9 mouse cellular contexts compared by ENCODE assay signal in genomic region chr2:69826380-69826779, GRCm38 (mm10). TPM values are rescaled to one million over a fixed set of nuclear protein-coding genes. Genes with fewer than 3 reads are reported as not detected.
A peak's percentile ranks its signal among the peaks of the same experiment; 100 is the strongest.
DNase-seq lines count a peak whose midpoint lies in the region; ATAC-seq and TF ChIP-seq lines count a peak whose summit lies in the region.
"Had no signal": no experiment of that assay in that cellular context is flagged by ENCODE, and none has a peak within 500 bp of the region (broad histone marks: within the 10 kb centered on the region; RNA-seq: fewer than 3 reads in every experiment).

No protein-coding gene starts in this region.

- H3K27me3 ChIP-seq in forebrain, embryonic 10.5 days (ENCODE audit: poor library complexity, severe bottlenecking): no peaks in the 10 kb centered on the region
- no peaks in the 10 kb centered on the region for H3K27me3 ChIP-seq in forebrain, embryonic 11.5 days (ENCODE audit: control insufficient read depth, insufficient read depth, low read length)
- no peaks in the 10 kb centered on the region for H3K27me3 ChIP-seq in lung, embryonic 15.5 days
- H3K27me3 ChIP-seq in hindbrain, embryonic 14.5 days (ENCODE audit: control insufficient read depth, insufficient read depth, low read length): no peaks in the 10 kb centered on the region
- no peaks in the 10 kb centered on the region for H3K27me3 ChIP-seq in midbrain, embryonic 16.5 days (ENCODE audit: control insufficient read depth, insufficient read depth, low read depth, low read length)
- H3K27me3 ChIP-seq: limb, embryonic 15.5 days had no signal

- no peak for TF ChIP-seq POLR2A in lung, adult 2 months (IDR thresholded peaks at IDR 0.05; ENCODE audit: borderline replicate concordance, extremely low read depth, low read depth, low read length)

- ATAC-seq in forebrain, embryonic 11.5 days (replicated peaks; ENCODE audit: low FRiP score): no peak
- no peak for ATAC-seq in lung, embryonic 15.5 days (ENCODE audit: borderline replicate concordance, extremely low read depth, low FRiP score, low TSS enrichment)
- no peak for ATAC-seq in hindbrain, embryonic 14.5 days (ENCODE audit: low FRiP score)
- no peak for ATAC-seq in midbrain, embryonic 16.5 days

- no peaks in the 10 kb centered on the region for H3K9me3 ChIP-seq in forebrain, embryonic 10.5 days
- no peaks in the 10 kb centered on the region for H3K9me3 ChIP-seq in forebrain, embryonic 11.5 days (ENCODE audit: control insufficient read depth, low read length)
- H3K9me3 ChIP-seq in lung, embryonic 15.5 days: no peaks in the 10 kb centered on the region
- H3K9me3 ChIP-seq in hindbrain, embryonic 14.5 days (ENCODE audit: control insufficient read depth, low read length): no peaks in the 10 kb centered on the region
- no peaks in the 10 kb centered on the region for H3K9me3 ChIP-seq in midbrain, embryonic 16.5 days (replicated peaks; ENCODE audit: control insufficient read depth, low read length, poor library complexity, severe bottlenecking)
- H3K9me3 ChIP-seq: limb, embryonic 15.5 days had no signal

- H3K27ac ChIP-seq in forebrain, embryonic 10.5 days: 0 out of 2 replicates have a peak overlapping the region, but pooled peaks have one; percentile 12
- H3K27ac ChIP-seq in forebrain, embryonic 11.5 days (ENCODE audit: low read depth, low read length): no peak overlapping the region
- peak overlapping the region; percentile 53 for H3K27ac ChIP-seq in lung, embryonic 15.5 days
- peak overlapping the region; percentile 57 for H3K27ac ChIP-seq in hindbrain, embryonic 14.5 days
- H3K27ac ChIP-seq in midbrain, embryonic 16.5 days (ENCODE audit: low read length): peak overlapping the region; percentile 54; the same call in 1 of the 2 replicates
- H3K27ac ChIP-seq: limb, embryonic 15.5 days had no signal

- H3K4me3 ChIP-seq in forebrain, embryonic 10.5 days: no peak overlapping the region
- no peak overlapping the region for H3K4me3 ChIP-seq in forebrain, embryonic 11.5 days (ENCODE audit: low read depth, low read length)
- no peak overlapping the region for H3K4me3 ChIP-seq in lung, embryonic 15.5 days
- H3K4me3 ChIP-seq in lung, adult 2 months (replicated peaks; ENCODE audit: extremely low read depth, low read depth, low read length): no peak overlapping the region
- no peak overlapping the region for H3K4me3 ChIP-seq in hindbrain, embryonic 14.5 days (replicated peaks; ENCODE audit: low read length)
- H3K4me3 ChIP-seq in midbrain, embryonic 16.5 days (ENCODE audit: low read depth, low read length): no peak overlapping the region
- H3K4me3 ChIP-seq: limb, embryonic 15.5 days had no signal

- H3K9ac ChIP-seq in forebrain, embryonic 11.5 days (ENCODE audit: low read length): no peak overlapping the region
- no peak overlapping the region for H3K9ac ChIP-seq in lung, embryonic 15.5 days
- no peak overlapping the region for H3K9ac ChIP-seq in hindbrain, embryonic 14.5 days
- no peak overlapping the region for H3K9ac ChIP-seq in midbrain, embryonic 16.5 days (ENCODE audit: low read depth, low read length)
- H3K9ac ChIP-seq: limb, embryonic 15.5 days had no signal

- peaks cover 56% of the 10 kb centered on the region for H3K36me3 ChIP-seq in forebrain, embryonic 10.5 days (replicated peaks)
- no peaks in the 10 kb centered on the region for H3K36me3 ChIP-seq in forebrain, embryonic 11.5 days (ENCODE audit: control insufficient read depth, insufficient read depth, low read length)
- peaks cover 10% of the 10 kb centered on the region for H3K36me3 ChIP-seq in lung, embryonic 15.5 days
- peaks cover 34% of the 10 kb centered on the region for H3K36me3 ChIP-seq in hindbrain, embryonic 14.5 days (replicated peaks; ENCODE audit: control insufficient read depth, insufficient read depth)
- H3K36me3 ChIP-seq in midbrain, embryonic 16.5 days (ENCODE audit: control insufficient read depth, insufficient read depth, low read length): peaks cover 8% of the 10 kb centered on the region; the same call in 1 of the 2 replicates

- DNase-seq in forebrain, embryonic 10.5 days (ENCODE audit: extremely low spot score, low spot score): no peak
- DNase-seq in forebrain, embryonic 11.5 days (ENCODE audit: low spot score): no peak
- DNase-seq in lung, adult 2 months: no peak
- no peak for DNase-seq in hindbrain, embryonic 14.5 days (ENCODE audit: low spot score)
- no peak for DNase-seq in thymus, postnatal 0 days (ENCODE audit: low spot score)
- DNase-seq in urinary bladder, adult 18-20 months (ENCODE audit: low spot score in 2 of 2): no peak

- 71% methylated on average over 2 of the region's 2 CpGs for WGBS in forebrain, embryonic 10.5 days
- WGBS in forebrain, embryonic 11.5 days: 71% methylated on average over 2 of the region's 2 CpGs
- 39% methylated on average over 2 of the region's 2 CpGs for WGBS in lung, embryonic 15.5 days
- WGBS in lung, adult 2 months: 59% methylated on average over 2 of the region's 2 CpGs
- 58% methylated on average over 2 of the region's 2 CpGs for WGBS in hindbrain, embryonic 14.5 days
- 50% methylated on average over 2 of the region's 2 CpGs for WGBS in midbrain, embryonic 16.5 days

- no peak overlapping the region for H3K4me2 ChIP-seq in forebrain, embryonic 11.5 days (ENCODE audit: low read depth, low read length, severe bottlenecking)
- H3K4me2 ChIP-seq in lung, embryonic 15.5 days: no peak overlapping the region
- no peak overlapping the region; the same call in 1 of the 2 replicates for H3K4me2 ChIP-seq in hindbrain, embryonic 14.5 days (replicated peaks)
- peak overlapping the region; percentile 36 for H3K4me2 ChIP-seq in midbrain, embryonic 16.5 days (ENCODE audit: low read length)
- H3K4me2 ChIP-seq: limb, embryonic 15.5 days had no signal

- no peak for TF ChIP-seq CTCF in lung, adult 2 months (IDR thresholded peaks at IDR 0.05; ENCODE audit: insufficient read depth, low read length)

- peaks cover 42% of the 10 kb centered on the region for H3K4me1 ChIP-seq in forebrain, embryonic 10.5 days
- H3K4me1 ChIP-seq in forebrain, embryonic 11.5 days (replicated peaks; ENCODE audit: control insufficient read depth, insufficient read depth, low read length): no peaks in the 10 kb centered on the region; the same call in 1 of the 2 replicates
- H3K4me1 ChIP-seq in lung, embryonic 15.5 days: peaks cover 9% of the 10 kb centered on the region
- 0 out of 2 replicates have a peak, but pooled peaks cover 3% of the 10 kb centered on the region for H3K4me1 ChIP-seq in lung, adult 2 months (ENCODE audit: control insufficient read depth, insufficient read depth, low read length)
- H3K4me1 ChIP-seq in hindbrain, embryonic 14.5 days (replicated peaks; ENCODE audit: control insufficient read depth, insufficient read depth, low read length): peaks cover 31% of the 10 kb centered on the region
- H3K4me1 ChIP-seq in midbrain, embryonic 16.5 days (ENCODE audit: control insufficient read depth, insufficient read depth, low read length): peaks cover 43% of the 10 kb centered on the region

RNA-seq across cellular contexts. Expression of gene Klhl23, which starts 4.6 kb away (rescaled TPM):
- polyA plus RNA-seq in forebrain, embryonic 10.5 days (2016; fragmentation: Nextera tagmentation; extraction: Ambion mirVana): 27.3 and 28.7 TPM in 2 replicates
- polyA plus RNA-seq in forebrain, embryonic 11.5 days (2014; fragmentation: Nextera tagmentation; extraction: Ambion mirVana): 36.3 and 36.7 TPM in 2 replicates
- 36.4 and 38.6 TPM in 2 replicates for polyA plus RNA-seq in lung, embryonic 15.5 days (2015; fragmentation: Nextera tagmentation; extraction: Ambion mirVana)
- 3.0 and 5.8 TPM in 2 replicates for polyA plus RNA-seq in lung, adult 2 months (2012; rRNA removed)
- 106 and 112 TPM in 2 replicates for polyA plus RNA-seq in hindbrain, embryonic 14.5 days (2014; fragmentation: Nextera tagmentation; extraction: Ambion mirVana)
- 93.3 and 104 TPM in 2 replicates for polyA plus RNA-seq in midbrain, embryonic 16.5 days (2015; fragmentation: Nextera tagmentation; extraction: Ambion mirVana)
- polyA plus RNA-seq in thymus, postnatal 0 days (2015; fragmentation: Nextera tagmentation; extraction: Ambion mirVana): 7.4 and 11.0 TPM in 2 replicates

RNA-seq across cellular contexts. Expression of gene Ssb, which starts 35.0 kb away (rescaled TPM):
- 406 and 461 TPM in 2 replicates for polyA plus RNA-seq in forebrain, embryonic 10.5 days (2016; fragmentation: Nextera tagmentation; extraction: Ambion mirVana)
- polyA plus RNA-seq in forebrain, embryonic 11.5 days (2014; fragmentation: Nextera tagmentation; extraction: Ambion mirVana): 405 and 430 TPM in 2 replicates
- 296 TPM in 2 replicates for polyA plus RNA-seq in lung, embryonic 15.5 days (2015; fragmentation: Nextera tagmentation; extraction: Ambion mirVana)
- 1.7 and 4.2 TPM in 2 replicates for polyA plus RNA-seq in lung, adult 2 months (2012; rRNA removed)
- 225 and 239 TPM in 2 replicates for polyA plus RNA-seq in hindbrain, embryonic 14.5 days (2014; fragmentation: Nextera tagmentation; extraction: Ambion mirVana)
- polyA plus RNA-seq in midbrain, embryonic 16.5 days (2015; fragmentation: Nextera tagmentation; extraction: Ambion mirVana): 241 and 245 TPM in 2 replicates
- 317 and 344 TPM in 2 replicates for polyA plus RNA-seq in thymus, postnatal 0 days (2015; fragmentation: Nextera tagmentation; extraction: Ambion mirVana)

RNA-seq across cellular contexts. Expression of gene Phospho2, which starts 37.0 kb away (rescaled TPM):
- 29.3 and 30.3 TPM in 2 replicates for polyA plus RNA-seq in forebrain, embryonic 10.5 days (2016; fragmentation: Nextera tagmentation; extraction: Ambion mirVana)
- polyA plus RNA-seq in forebrain, embryonic 11.5 days (2014; fragmentation: Nextera tagmentation; extraction: Ambion mirVana): 34.5 and 39.1 TPM in 2 replicates
- polyA plus RNA-seq in lung, embryonic 15.5 days (2015; fragmentation: Nextera tagmentation; extraction: Ambion mirVana): 19.2 and 19.4 TPM in 2 replicates
- 42.1 and 57.2 TPM in 2 replicates for polyA plus RNA-seq in lung, adult 2 months (2012; rRNA removed)
- polyA plus RNA-seq in hindbrain, embryonic 14.5 days (2014; fragmentation: Nextera tagmentation; extraction: Ambion mirVana): 40.2 and 47.0 TPM in 2 replicates
- 35.9 and 38.5 TPM in 2 replicates for polyA plus RNA-seq in midbrain, embryonic 16.5 days (2015; fragmentation: Nextera tagmentation; extraction: Ambion mirVana)
- 36.2 and 38.6 TPM in 2 replicates for polyA plus RNA-seq in thymus, postnatal 0 days (2015; fragmentation: Nextera tagmentation; extraction: Ambion mirVana)

RNA-seq across cellular contexts. Expression of gene Ccdc173, which starts 37.0 kb away (rescaled TPM):
- polyA plus RNA-seq in forebrain, embryonic 10.5 days (2016; fragmentation: Nextera tagmentation; extraction: Ambion mirVana): 2.9 and 4.1 TPM in 2 replicates
- 4.2 and 4.8 TPM in 2 replicates for polyA plus RNA-seq in forebrain, embryonic 11.5 days (2014; fragmentation: Nextera tagmentation; extraction: Ambion mirVana)
- polyA plus RNA-seq in lung, embryonic 15.5 days (2015; fragmentation: Nextera tagmentation; extraction: Ambion mirVana): 2.6 and 3.2 TPM in 2 replicates
- polyA plus RNA-seq in lung, adult 2 months (2012; rRNA removed): 0.37 and 0.54 TPM in 2 replicates
- polyA plus RNA-seq in hindbrain, embryonic 14.5 days (2014; fragmentation: Nextera tagmentation; extraction: Ambion mirVana): 2.0 and 2.3 TPM in 2 replicates
- 2.6 and 3.0 TPM in 2 replicates for polyA plus RNA-seq in midbrain, embryonic 16.5 days (2015; fragmentation: Nextera tagmentation; extraction: Ambion mirVana)
- 2.0 TPM in 2 replicates for polyA plus RNA-seq in thymus, postnatal 0 days (2015; fragmentation: Nextera tagmentation; extraction: Ambion mirVana)

RNA-seq across cellular contexts. Expression of gene Mettl5, which starts 59.0 kb away (rescaled TPM):
- polyA plus RNA-seq in forebrain, embryonic 10.5 days (2016; fragmentation: Nextera tagmentation; extraction: Ambion mirVana): 44.4 and 48.0 TPM in 2 replicates
- polyA plus RNA-seq in forebrain, embryonic 11.5 days (2014; fragmentation: Nextera tagmentation; extraction: Ambion mirVana): 43.1 and 45.1 TPM in 2 replicates
- 34.7 and 36.5 TPM in 2 replicates for polyA plus RNA-seq in lung, embryonic 15.5 days (2015; fragmentation: Nextera tagmentation; extraction: Ambion mirVana)
- 4.0 and 4.6 TPM in 2 replicates for polyA plus RNA-seq in lung, adult 2 months (2012; rRNA removed)
- polyA plus RNA-seq in hindbrain, embryonic 14.5 days (2014; fragmentation: Nextera tagmentation; extraction: Ambion mirVana): 32.8 and 33.7 TPM in 2 replicates
- polyA plus RNA-seq in midbrain, embryonic 16.5 days (2015; fragmentation: Nextera tagmentation; extraction: Ambion mirVana): 32.5 and 33.4 TPM in 2 replicates
- polyA plus RNA-seq in thymus, postnatal 0 days (2015; fragmentation: Nextera tagmentation; extraction: Ambion mirVana): 45.1 and 46.9 TPM in 2 replicates

Comparison
In these comparisons a context has a peak if more than half of its experiments do, and no peak if none do; other contexts are left out.
1. RNA of gene Ssb, which starts 35.0 kb away (polyA plus RNA-seq): 405 to 430 TPM in forebrain, embryonic 11.5 days, 406 to 461 TPM in forebrain, embryonic 10.5 days, 317 to 344 TPM in thymus, postnatal 0 days, 296 TPM in lung, embryonic 15.5 days, 241 to 245 TPM in midbrain, embryonic 16.5 days and 225 to 239 TPM in hindbrain, embryonic 14.5 days; 1.7 to 4.2 TPM in lung, adult 2 months; every median in the first group is over 10 times any median in the second.